Mouse (Mus musculus) midbrain, embryonic 14.5 days (tissue): ENCODE measurements around the gene Mgam. TPM values are rescaled to one million over a fixed set of nuclear protein-coding genes. Genes with fewer than 3 reads are reported as not detected.
A peak's percentile ranks its signal among the peaks of the same experiment; 100 is the strongest.

Source experiments
- ATAC-seq: fragments of 200-750 bp; cut with Nextera tagmentation; 2 replicates; pipeline ENCODE4 v1.8.0; 2017; ENCODE audit warnings: moderate number of reproducible peaks, moderate library complexity; ENCODE audit not compliant: low FRiP score, low TSS enrichment
- DNase-seq: peaks from one replicate; pipeline ENCODE4 v3.0.0-alpha.2; 2015
- H3K27ac ChIP-seq: fragments of 300-500 bp; sonication (generic); replicated peaks from 2 replicates; pipeline ENCODE4 v1.5.1; 2014; ENCODE audit warnings: mild to moderate bottlenecking, low read depth, low read length, moderate library complexity
- H3K27me3 ChIP-seq: fragments of 300-500 bp; sonication (generic); 2 replicates; pipeline ENCODE4 v1.6.1; 2014; ENCODE audit warnings: low read length, control low read depth, mixed read lengths; ENCODE audit not compliant: control insufficient read depth, insufficient read depth
- H3K36me3 ChIP-seq: fragments of 300-500 bp; sonication (generic); 2 replicates; pipeline ENCODE4 v1.6.1; 2014; ENCODE audit warnings: low read length, control low read depth; ENCODE audit not compliant: control insufficient read depth, insufficient read depth
- H3K4me1 ChIP-seq: fragments of 300-500 bp; sonication (generic); 2 replicates; pipeline ENCODE4 v1.6.1; 2014; ENCODE audit warnings: mild to moderate bottlenecking, antibody characterized with exemption, low read length, control low read depth; ENCODE audit not compliant: control insufficient read depth, insufficient read depth
- H3K4me2 ChIP-seq: fragments of 300-500 bp; sonication (generic); 2 replicates; pipeline ENCODE4 v1.6.1; 2014; ENCODE audit warnings: mild to moderate bottlenecking, low read length, moderate library complexity
- H3K4me3 ChIP-seq: fragments of 300-500 bp; sonication (generic); replicated peaks from 2 replicates; pipeline ENCODE4 v1.5.1; 2014; ENCODE audit warnings: low read depth, low read length
- H3K9ac ChIP-seq: fragments of 300-500 bp; sonication (generic); replicated peaks from 2 replicates; pipeline ENCODE4 v1.6.1; 2014; ENCODE audit warnings: mild to moderate bottlenecking, low read length, moderate library complexity
- H3K9me3 ChIP-seq: fragments of 300-500 bp; sonication (generic); 2 replicates; pipeline ENCODE4 v1.6.1; 2016; ENCODE audit warnings: low read length, control low read depth, mixed read lengths; ENCODE audit not compliant: control insufficient read depth
- WGBS: fragments of 180-500 bp; shearing (Covaris S2); extraction: QIAGEN DNeasy Blood & Tissue Kit; methylation state at CpG from one replicate; pipeline ENCODE4 v1.1.7; 2014; 5-methylcytosine and 5-hydroxymethylcytosine counted together
- polyA plus RNA-seq: library from polyadenylated mRNA; unstranded; fragments of >200 nt; fragmentation: Nextera tagmentation; extraction: Ambion mirVana; gene quantifications from 2 replicates; pipeline ENCODE4 v1.2.1, GENCODE M21; 2014

Mgam gene
- polyA plus RNA-seq, 1 experiment from 2014 or later: not detected

DNA sequence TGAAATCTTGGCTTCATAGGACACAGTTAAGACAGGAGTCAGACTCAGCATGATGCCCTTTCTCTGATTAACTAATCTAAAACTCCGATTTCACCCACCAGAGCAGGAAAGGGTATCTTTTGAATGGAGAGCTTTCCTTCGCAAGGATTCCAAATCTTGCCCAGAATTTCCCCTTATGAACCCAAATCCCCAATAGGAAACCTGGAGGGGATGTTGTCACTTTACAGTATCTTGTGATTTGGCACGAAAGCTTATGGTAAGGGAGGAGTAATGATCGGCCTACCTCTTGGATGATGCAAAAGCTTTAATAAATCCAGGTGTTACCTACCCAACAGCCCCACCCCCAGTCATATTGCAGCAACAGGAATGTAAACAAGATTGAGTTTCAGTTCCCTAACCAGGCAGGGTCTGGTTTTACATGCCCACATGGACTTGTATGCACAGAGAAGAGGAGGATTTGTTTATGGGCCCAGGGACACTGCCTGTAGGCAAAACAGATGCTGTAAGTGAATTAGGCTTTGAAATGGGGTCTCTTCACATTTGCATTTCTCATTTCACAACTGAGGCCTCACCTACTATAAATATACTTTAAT, 15.3 kb upstream of the Mgam start, which contains the start of gene Tas2r138:
TSS of gene Tas2r138 (minus strand) at position 51 of the 593 bp plus-strand sequence.
- Histone ChIP-seq H3K4me1 (no peaks in the 10 kb centered on the region), H3K4me3 (no peak within 1 kb of the TSS), H3K27ac (no peak within 1 kb of the TSS), H3K9me3 (no peaks in the 10 kb centered on the region), H3K27me3 (no peaks in the 10 kb centered on the region), H3K36me3 (no peaks in the 10 kb centered on the region), H3K4me2 (no peak within 1 kb of the TSS), H3K9ac (no peak within 1 kb of the TSS)
- WGBS: 86% methylated on average over 4 of the region's 4 CpGs
- DNase-seq (no peak), ATAC-seq (no peak)

GRCm38 (mm10) chr6:40617965-40618364, 10.7 kb upstream of the Mgam start:
- H3K9ac ChIP-seq: no peak overlapping the region
- H3K36me3 ChIP-seq: no peaks in the 10 kb centered on the region
- WGBS: 17% methylated on average over 2 of the region's 2 CpGs
- no peaks in the 10 kb centered on the region for H3K4me1 ChIP-seq
- H3K27me3 ChIP-seq: no peaks in the 10 kb centered on the region
- ATAC-seq (0 out of 2 replicates have a peak, but pooled peaks have one; percentile 58), DNase-seq (peak; percentile 91)
- no peak overlapping the region for H3K4me3 ChIP-seq
- H3K27ac ChIP-seq: no peak overlapping the region
- no peaks in the 10 kb centered on the region for H3K9me3 ChIP-seq
- no peak overlapping the region for H3K4me2 ChIP-seq

- WGBS: 63% methylated on average over 1 of the region's 1 CpGs
- no peaks in the 10 kb centered on the region for H3K36me3 ChIP-seq
- no peaks in the 10 kb centered on the region for H3K9me3 ChIP-seq
Measured at GRCm38 (mm10) chr6:40626111-40626510, 2.5 kb upstream of the Mgam start.

DNA sequence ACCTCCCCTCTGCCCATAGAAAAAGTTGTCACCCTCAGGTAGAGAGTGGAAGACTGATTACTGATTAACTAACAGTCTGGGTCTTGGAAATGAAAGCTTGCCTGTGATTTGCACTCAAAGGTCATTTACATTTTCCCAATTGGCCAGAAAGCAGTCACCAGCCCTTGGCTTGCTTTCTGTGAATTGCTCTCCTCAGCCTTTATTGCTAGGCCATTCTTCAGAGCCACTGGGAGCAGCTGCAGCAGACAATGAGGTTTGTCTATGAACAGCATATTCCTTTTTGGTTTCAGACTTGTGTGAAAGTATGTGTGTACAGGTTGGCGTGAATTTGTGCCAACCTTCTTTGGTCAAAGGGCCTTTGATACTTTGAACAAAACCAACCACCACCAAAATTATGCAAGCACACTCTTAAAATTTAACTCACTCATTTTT, 6.0 kb downstream of the Mgam start:
- WGBS: 63% methylated on average over 1 of the region's 1 CpGs
- ATAC-seq (no peak), DNase-seq (no peak)
- no peaks in the 10 kb centered on the region for H3K4me1 ChIP-seq
- H3K9ac ChIP-seq: no peak overlapping the region
- no peaks in the 10 kb centered on the region for H3K36me3 ChIP-seq
- H3K9me3 ChIP-seq: no peaks in the 10 kb centered on the region
- no peaks in the 10 kb centered on the region for H3K27me3 ChIP-seq
- no peak overlapping the region for H3K27ac ChIP-seq
- H3K4me3 ChIP-seq: no peak overlapping the region
- H3K4me2 ChIP-seq: no peak overlapping the region

More at GRCm38 (mm10) chr6:40626111-40626510, 2.5 kb upstream of the Mgam start:
- no peak overlapping the region for H3K27ac ChIP-seq
- H3K4me2 ChIP-seq: no peak overlapping the region
- no peak overlapping the region for H3K9ac ChIP-seq
- no peak for DNase-seq
- H3K27me3 ChIP-seq: no peaks in the 10 kb centered on the region
- H3K4me3 ChIP-seq: no peak overlapping the region
- no peaks in the 10 kb centered on the region for H3K4me1 ChIP-seq
- ATAC-seq: no peak

DNA sequence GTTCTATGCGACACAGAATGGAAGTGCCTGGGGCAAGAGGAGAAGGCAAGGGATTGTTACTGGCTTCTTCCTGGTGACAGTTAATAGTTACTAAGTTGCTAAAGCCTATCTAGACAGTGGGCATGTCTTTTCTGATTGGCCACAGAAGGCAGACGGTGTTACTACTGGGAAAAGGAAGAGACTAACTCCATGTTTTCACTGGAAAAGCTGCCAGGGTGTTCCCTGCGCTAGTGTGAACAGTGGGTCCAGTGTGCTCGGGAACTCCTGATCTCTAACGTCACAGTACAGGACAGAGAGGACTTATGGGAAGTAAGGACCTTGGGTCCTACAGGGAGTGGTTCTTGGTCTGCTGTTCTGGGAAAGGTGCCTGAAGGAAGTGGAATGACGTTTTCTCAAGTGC, 6.9 kb downstream of the Mgam start:
- DNase-seq (no peak), ATAC-seq (no peak)
- Histone ChIP-seq H3K4me1 (no peaks in the 10 kb centered on the region), H3K9me3 (no peaks in the 10 kb centered on the region), H3K4me2 (no peak overlapping the region), H3K36me3 (no peaks in the 10 kb centered on the region), H3K9ac (no peak overlapping the region), H3K27me3 (no peaks in the 10 kb centered on the region), H3K4me3 (no peak overlapping the region), H3K27ac (no peak overlapping the region)
- WGBS: 84% methylated on average over 6 of the region's 6 CpGs

- ATAC-seq: no peak
- DNase-seq: no peak
- H3K27me3 ChIP-seq: no peaks in the 10 kb centered on the region
- no peak overlapping the region for H3K27ac ChIP-seq
- 96% methylated on average over 5 of the region's 5 CpGs for WGBS
- no peak overlapping the region for H3K4me3 ChIP-seq
- H3K9ac ChIP-seq: no peak overlapping the region
- no peaks in the 10 kb centered on the region for H3K36me3 ChIP-seq
- no peak overlapping the region for H3K4me2 ChIP-seq
- H3K9me3 ChIP-seq: no peaks in the 10 kb centered on the region
- H3K4me1 ChIP-seq: no peaks in the 10 kb centered on the region
Measured at GRCm38 (mm10) chr6:40637755-40638154, 9.1 kb downstream of the Mgam start.

DNA sequence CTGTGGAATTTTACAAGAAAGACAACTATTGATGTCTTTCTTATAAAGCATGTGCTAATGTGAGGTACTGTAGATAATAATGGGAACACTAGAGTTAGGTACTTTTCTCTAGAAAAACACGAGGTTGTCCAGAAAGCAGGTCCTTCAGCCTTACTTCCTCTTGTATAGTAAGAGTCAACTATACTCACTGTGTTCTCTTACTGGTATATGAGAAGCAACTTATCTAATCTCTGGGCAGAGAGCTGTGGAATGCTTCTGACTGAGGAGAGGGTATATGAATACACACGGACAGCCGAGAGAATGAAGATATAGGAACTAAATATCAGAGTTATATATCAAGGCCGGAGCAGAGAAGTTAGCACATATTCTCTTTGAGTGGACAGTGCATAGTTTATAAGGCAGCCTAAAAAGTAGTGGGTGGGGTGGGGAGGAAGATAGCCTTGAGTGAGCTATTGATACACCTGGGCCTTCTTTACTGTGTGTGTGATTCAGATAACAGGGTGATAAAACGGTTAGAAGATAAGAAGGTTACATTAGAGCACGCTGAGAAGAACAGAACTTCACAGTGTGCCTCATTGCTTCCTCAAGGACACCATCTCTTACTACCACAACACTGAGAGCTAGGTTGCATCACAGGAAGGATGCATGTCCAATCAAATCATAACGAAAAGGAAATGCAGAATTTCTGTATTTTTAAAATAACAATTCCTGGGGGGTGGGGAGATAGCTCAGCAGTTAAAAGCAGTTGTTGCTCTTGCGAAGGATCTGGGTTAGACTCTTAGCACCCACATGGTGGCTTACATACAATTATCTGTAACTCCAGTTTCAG, 12.3 kb downstream of the Mgam start:
- Histone ChIP-seq H3K9ac (no peak overlapping the region), H3K4me3 (no peak overlapping the region), H3K27ac (no peak overlapping the region), H3K9me3 (no peaks in the 10 kb centered on the region), H3K4me2 (no peak overlapping the region), H3K27me3 (no peaks in the 10 kb centered on the region), H3K4me1 (no peaks in the 10 kb centered on the region), H3K36me3 (no peaks in the 10 kb centered on the region)
- ATAC-seq (no peak), DNase-seq (no peak)
- WGBS: 90% methylated on average over 8 of the region's 8 CpGs

DNA sequence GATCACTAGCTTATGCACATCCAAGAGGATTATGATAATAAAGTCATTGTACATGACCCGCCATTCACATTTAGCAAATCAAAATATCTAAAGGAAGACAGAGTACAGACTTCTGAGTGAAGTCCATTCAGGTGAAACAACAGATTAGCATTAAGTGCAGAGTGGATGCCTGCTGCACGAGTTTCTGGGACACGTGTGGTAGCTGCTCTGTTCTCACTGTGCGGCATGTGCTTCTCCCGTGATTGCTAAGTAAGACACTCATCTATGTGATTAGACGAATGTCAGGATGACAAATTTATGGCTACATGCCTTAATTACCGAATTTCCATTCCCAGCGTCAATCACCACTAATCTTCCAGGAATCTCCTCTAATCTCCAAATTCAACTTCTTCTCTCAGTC, 17.1 kb downstream of the Mgam start:
- Histone ChIP-seq H3K4me1 (no peaks in the 10 kb centered on the region), H3K4me3 (no peak overlapping the region), H3K27ac (no peak overlapping the region), H3K9ac (no peak overlapping the region), H3K27me3 (no peaks in the 10 kb centered on the region), H3K4me2 (no peak overlapping the region), H3K9me3 (no peaks in the 10 kb centered on the region), H3K36me3 (no peaks in the 10 kb centered on the region)
- no peak for DNase-seq
- WGBS: 52% methylated on average over 8 of the region's 8 CpGs
- ATAC-seq: no peak

GRCm38 (mm10) chr6:40650953-40651352, 22.3 kb downstream of the Mgam start:
- ATAC-seq: no peak
- no peak overlapping the region for H3K27ac ChIP-seq
- H3K27me3 ChIP-seq: no peaks in the 10 kb centered on the region
- H3K4me3 ChIP-seq: no peak overlapping the region
- no peak for DNase-seq
- 89% methylated on average over 1 of the region's 1 CpGs for WGBS
- H3K4me1 ChIP-seq: no peaks in the 10 kb centered on the region
- H3K4me2 ChIP-seq: no peak overlapping the region
- no peaks in the 10 kb centered on the region for H3K36me3 ChIP-seq
- no peak overlapping the region for H3K9ac ChIP-seq
- H3K9me3 ChIP-seq: no peaks in the 10 kb centered on the region
